Mouse (Mus musculus) lung, postnatal 0 days (tissue): Measurements from ENCODE around the gene Wipi1. TPM values are rescaled to one million over a fixed set of nuclear protein-coding genes. Genes with fewer than 3 reads are reported as not detected.
A peak's percentile ranks its signal among the peaks of the same experiment; 100 is the strongest.

Experiments
- ATAC-seq: fragments of 200-750 bp; cut with Nextera tagmentation; 2 replicates; pipeline ENCODE4 v1.8.0; 2017; ENCODE audit warnings: moderate library complexity
- DNase-seq: peaks from one replicate; pipeline ENCODE4 v3.0.0-alpha.2; 2016; ENCODE audit warnings: low spot score
- H3K27ac ChIP-seq: fragments of 300-500 bp; sonication (generic); 2 replicates; pipeline ENCODE4 v1.5.1; 2014; ENCODE audit warnings: antibody characterized with exemption, mild to moderate bottlenecking, low read length, mixed read lengths
- H3K27me3 ChIP-seq: fragments of 300-500 bp; sonication (generic); replicated peaks from 2 replicates; pipeline ENCODE4 v1.6.1; 2014; ENCODE audit warnings: low read length, mixed read lengths; ENCODE audit not compliant: insufficient read depth
- H3K36me3 ChIP-seq: fragments of 300-500 bp; sonication (generic); 2 replicates; pipeline ENCODE4 v1.6.1; 2014; ENCODE audit warnings: low read length, mixed read lengths; ENCODE audit not compliant: insufficient read depth
- H3K4me1 ChIP-seq: fragments of 300-500 bp; sonication (generic); 2 replicates; pipeline ENCODE4 v1.6.1; 2014; ENCODE audit warnings: antibody characterized with exemption, low read depth, low read length, mixed read lengths; ENCODE audit not compliant: insufficient read depth
- H3K4me2 ChIP-seq: fragments of 300-500 bp; sonication (generic); replicated peaks from 2 replicates; pipeline ENCODE4 v1.6.1; 2014; ENCODE audit warnings: low read depth, mild to moderate bottlenecking, low read length, moderate library complexity, mixed read lengths
- H3K4me3 ChIP-seq: fragments of 300-500 bp; sonication (generic); 2 replicates; pipeline ENCODE4 v1.5.1; 2014; ENCODE audit warnings: low read depth, low read length
- H3K9ac ChIP-seq: fragments of 300-500 bp; sonication (generic); replicated peaks from 2 replicates; pipeline ENCODE4 v1.6.1; 2014; ENCODE audit warnings: low read depth, mild to moderate bottlenecking
- H3K9me3 ChIP-seq: fragments of 300-500 bp; sonication (generic); 2 replicates; pipeline ENCODE4 v1.6.1; 2016; ENCODE audit warnings: low read length, mixed read lengths
- CTCF ChIP-seq: IDR thresholded peaks from 2 replicates; pipeline ENCODE4 v1.5.1; 2016; ENCODE audit warnings: antibody characterized with exemption, mild to moderate bottlenecking
- EP300 ChIP-seq: IDR thresholded peaks from 2 replicates; pipeline ENCODE4 v1.6.1; 2016; ENCODE audit warnings: antibody characterized with exemption, mild to moderate bottlenecking, control low read depth
- WGBS: fragments of 180-500 bp; shearing (Covaris S2); extraction: QIAGEN DNeasy Blood & Tissue Kit; methylation state at CpG from one replicate; pipeline ENCODE4 v1.1.7; 2014; 5-methylcytosine and 5-hydroxymethylcytosine counted together
- polyA plus RNA-seq: library from polyadenylated mRNA; unstranded; fragments of >200 nt; fragmentation: Nextera tagmentation; extraction: Ambion mirVana; gene quantifications from 2 replicates; pipeline ENCODE4 v1.2.1, GENCODE M21; 2015

Wipi1 gene
- polyA plus RNA-seq, 1 experiment from 2014 or later: 65.1 TPM

DNA sequence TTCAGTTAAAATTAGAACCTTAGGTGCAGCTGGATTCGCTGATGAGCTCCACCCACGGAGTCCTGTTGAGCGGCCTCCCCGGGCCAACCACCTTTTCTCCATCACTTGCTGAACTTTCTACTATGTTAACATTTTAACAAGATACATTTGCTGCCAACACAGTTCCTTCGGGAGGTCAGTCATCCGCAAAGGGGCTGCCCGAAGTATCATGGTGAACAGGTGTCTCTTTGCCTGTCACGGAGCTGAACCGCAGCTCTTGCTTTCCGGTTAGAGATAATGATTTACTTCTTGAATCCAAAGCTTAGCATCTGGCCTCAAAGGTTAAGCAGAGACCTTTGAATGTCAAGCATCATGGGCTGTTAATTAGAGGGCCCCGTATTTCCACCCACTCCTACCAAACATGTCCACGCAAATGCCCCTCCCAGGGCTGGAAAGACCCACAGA lies 66.0 kb downstream of the Wipi1 start:
- no peaks in the 10 kb centered on the region for H3K27me3 ChIP-seq
- H3K9ac ChIP-seq: no peak overlapping the region
- WGBS: 27% methylated on average over 12 of the region's 12 CpGs
- no peak overlapping the region for H3K4me2 ChIP-seq
- peaks cover 12% of the 10 kb centered on the region; the same call in 1 of the 2 replicates for H3K4me1 ChIP-seq
- H3K36me3 ChIP-seq: no peaks in the 10 kb centered on the region
- DNase-seq (no peak), ATAC-seq (no peak)
- H3K9me3 ChIP-seq: no peaks in the 10 kb centered on the region
- TF ChIP-seq CTCF: no peak
- H3K27ac ChIP-seq: no peak overlapping the region
- no peak overlapping the region for H3K4me3 ChIP-seq

GRCm38 (mm10) chr11:109545265-109545664 lies 66.5 kb downstream of the Wipi1 start:
- Histone ChIP-seq H3K4me3 (no peak overlapping the region), H3K9me3 (no peaks in the 10 kb centered on the region), H3K4me2 (no peak overlapping the region), H3K27ac (no peak overlapping the region), H3K36me3 (no peaks in the 10 kb centered on the region), H3K4me1 (peaks cover 12% of the 10 kb centered on the region; the same call in 1 of the 2 replicates), H3K9ac (no peak overlapping the region), H3K27me3 (no peaks in the 10 kb centered on the region)
- ATAC-seq (no peak), DNase-seq (no peak)
- TF ChIP-seq EP300 (no peak), CTCF (no peak)
- WGBS: 41% methylated on average over 7 of the region's 7 CpGs

DNA sequence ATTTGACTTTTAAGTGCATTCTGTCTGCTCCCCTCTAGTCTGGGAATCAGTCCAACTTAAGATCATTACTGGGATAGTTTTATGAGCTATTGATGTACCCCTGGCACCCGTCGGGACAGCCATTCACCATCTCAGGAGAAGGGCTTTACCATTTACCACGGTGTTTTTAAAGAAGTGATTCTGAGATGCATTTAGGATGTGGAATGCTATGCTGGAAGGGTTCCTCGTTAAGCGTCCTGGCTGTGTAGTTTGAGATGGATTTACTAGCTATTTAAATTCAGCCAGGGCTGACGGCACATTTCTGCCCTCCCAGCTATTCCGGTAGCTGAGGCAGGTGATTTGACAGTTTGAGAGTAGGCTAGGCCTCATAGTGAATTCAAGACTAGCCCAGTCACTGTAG lies 67.3 kb downstream of the Wipi1 start:
- H3K4me2 ChIP-seq: no peak overlapping the region
- no peaks in the 10 kb centered on the region for H3K27me3 ChIP-seq
- H3K27ac ChIP-seq: no peak overlapping the region
- H3K36me3 ChIP-seq: no peaks in the 10 kb centered on the region
- WGBS: 71% methylated on average over 7 of the region's 7 CpGs
- H3K9ac ChIP-seq: no peak overlapping the region
- no peaks in the 10 kb centered on the region for H3K9me3 ChIP-seq
- no peak overlapping the region for H3K4me3 ChIP-seq
- no peak for DNase-seq
- TF ChIP-seq EP300 (no peak), CTCF (no peak)
- peaks cover 12% of the 10 kb centered on the region; the same call in 1 of the 2 replicates for H3K4me1 ChIP-seq
- ATAC-seq: no peak

DNA sequence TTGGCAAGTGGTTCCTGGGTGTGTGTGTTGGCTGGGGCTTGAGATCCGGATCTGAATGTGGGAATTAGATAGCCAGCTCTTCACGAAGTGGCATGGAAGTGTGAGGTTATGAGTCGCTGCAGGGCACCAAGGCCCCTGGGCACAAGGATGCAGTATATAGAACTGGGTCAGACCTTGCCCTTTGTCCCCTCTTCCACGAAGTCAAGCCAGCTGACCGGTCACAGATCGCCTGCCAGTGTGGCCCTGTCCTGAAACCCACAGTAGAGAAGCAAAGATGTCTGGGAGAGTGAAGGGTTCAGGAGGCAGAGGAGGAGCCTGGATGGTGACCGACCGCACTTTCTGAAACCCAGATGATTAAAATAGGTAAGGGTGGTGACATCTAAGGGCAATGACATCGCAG lies 68.3 kb downstream of the Wipi1 start:
- no peaks in the 10 kb centered on the region for H3K9me3 ChIP-seq
- no peaks in the 10 kb centered on the region for H3K36me3 ChIP-seq
- H3K4me3 ChIP-seq: no peak overlapping the region
- no peaks in the 10 kb centered on the region for H3K27me3 ChIP-seq
- TF ChIP-seq CTCF: no peak
- TF ChIP-seq EP300: no peak
- no peak overlapping the region for H3K27ac ChIP-seq
- 69% methylated on average over 9 of the region's 9 CpGs for WGBS
- H3K9ac ChIP-seq: no peak overlapping the region
- ATAC-seq: no peak
- H3K4me2 ChIP-seq: no peak overlapping the region
- no peak for DNase-seq
- H3K4me1 ChIP-seq: peaks cover 12% of the 10 kb centered on the region; the same call in 1 of the 2 replicates

GRCm38 (mm10) chr11:109539290-109539689 lies 72.5 kb downstream of the Wipi1 start:
- Histone ChIP-seq H3K4me1 (no peaks in the 10 kb centered on the region), H3K4me2 (no peak overlapping the region), H3K9ac (no peak overlapping the region), H3K9me3 (no peaks in the 10 kb centered on the region), H3K27ac (no peak overlapping the region), H3K27me3 (no peaks in the 10 kb centered on the region), H3K4me3 (no peak overlapping the region), H3K36me3 (no peaks in the 10 kb centered on the region)
- WGBS: 39% methylated on average over 6 of the region's 6 CpGs
- TF ChIP-seq CTCF (no peak), EP300 (no peak)
- DNase-seq (peak; percentile 30), ATAC-seq (peak; percentile 50)

DNA sequence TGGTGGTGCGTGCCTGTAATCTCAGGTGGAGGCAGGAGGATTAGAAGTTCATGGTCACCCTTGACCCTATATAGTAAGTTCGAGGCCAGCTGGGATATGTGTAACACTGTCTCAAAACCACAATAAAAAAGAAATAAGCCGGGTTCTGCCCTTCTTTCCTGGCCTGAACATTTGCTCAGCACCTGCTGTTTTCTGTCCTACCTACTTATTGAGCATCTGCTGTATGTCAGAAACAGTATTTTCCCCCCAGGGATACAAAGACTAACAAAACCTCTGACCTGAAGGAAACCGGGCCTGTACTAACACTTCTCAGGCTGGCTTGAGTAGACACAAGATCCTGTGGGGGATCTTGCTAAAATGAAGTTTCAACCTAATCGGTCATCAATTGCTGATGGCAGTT lies 74.8 kb downstream of the Wipi1 start:
- no peak overlapping the region for H3K4me3 ChIP-seq
- ATAC-seq (no peak), DNase-seq (no peak)
- H3K27ac ChIP-seq: no peak overlapping the region
- H3K36me3 ChIP-seq: no peaks in the 10 kb centered on the region
- H3K4me2 ChIP-seq: no peak overlapping the region
- H3K9me3 ChIP-seq: no peaks in the 10 kb centered on the region
- WGBS: 70% methylated on average over 5 of the region's 5 CpGs
- H3K27me3 ChIP-seq: no peaks in the 10 kb centered on the region
- TF ChIP-seq EP300: no peak
- H3K4me1 ChIP-seq: no peaks in the 10 kb centered on the region
- no peak overlapping the region for H3K9ac ChIP-seq

- WGBS: 86% methylated on average over 6 of the region's 6 CpGs
- no peaks in the 10 kb centered on the region for H3K36me3 ChIP-seq
- H3K9me3 ChIP-seq: no peaks in the 10 kb centered on the region
- H3K27ac ChIP-seq: no peak overlapping the region
- TF ChIP-seq CTCF (no peak), EP300 (no peak)
- DNase-seq (no peak), ATAC-seq (no peak)
- H3K4me3 ChIP-seq: no peak overlapping the region
- no peak overlapping the region for H3K4me2 ChIP-seq
- no peaks in the 10 kb centered on the region for H3K4me1 ChIP-seq
- H3K9ac ChIP-seq: no peak overlapping the region
- no peaks in the 10 kb centered on the region for H3K27me3 ChIP-seq
Measured at GRCm38 (mm10) chr11:109535966-109536365, 75.8 kb downstream of the Wipi1 start.
